Mouse (Mus musculus) kidney, postnatal 14 days (tissue): ENCODE measurements at regions not wholly inside any gene's neighbourhood (a gene's known extent, or its start where the extent isn't known, plus 50 kb on each side); places are given as distances from the start of the nearest gene placed in this dataset.
"Not testable (repeated sequence)": the region's sequence is repeated elsewhere in the genome, so short reads cannot be mapped to it uniquely, and the experiment has no call there.

Experiments
- DNase-seq: peaks from one replicate; pipeline ENCODE4 v3.0.0; 2022; ENCODE audit warnings: mixed read lengths

DNA sequence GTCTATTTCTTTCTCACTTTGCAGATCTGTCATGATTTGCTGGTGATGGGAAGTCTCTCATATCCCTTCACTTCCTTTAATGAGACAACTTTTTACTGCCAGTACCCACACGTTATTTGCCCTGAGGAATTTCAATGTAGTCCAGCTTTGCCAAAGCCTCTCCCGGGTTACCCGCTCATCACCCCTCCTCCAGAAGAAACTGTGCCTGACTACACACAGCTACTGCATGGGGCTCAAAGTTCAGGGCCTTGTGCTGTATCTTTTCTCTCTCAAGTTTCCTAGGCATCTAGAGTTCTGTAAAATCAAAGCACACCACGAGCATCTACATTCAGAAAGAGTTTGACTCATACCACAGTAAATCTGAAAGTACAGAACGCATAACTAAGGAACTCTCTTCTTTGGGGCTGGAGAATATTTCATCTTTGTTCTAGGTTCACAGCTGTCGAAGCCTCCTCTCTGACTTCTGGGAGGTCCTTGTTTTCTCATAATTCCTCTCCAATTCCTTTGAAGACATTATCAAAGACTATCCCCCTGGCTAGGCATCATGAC is 328.4 kb upstream of the Tmc3 start:
- DNase-seq, result peak; percentile 54

DNA sequence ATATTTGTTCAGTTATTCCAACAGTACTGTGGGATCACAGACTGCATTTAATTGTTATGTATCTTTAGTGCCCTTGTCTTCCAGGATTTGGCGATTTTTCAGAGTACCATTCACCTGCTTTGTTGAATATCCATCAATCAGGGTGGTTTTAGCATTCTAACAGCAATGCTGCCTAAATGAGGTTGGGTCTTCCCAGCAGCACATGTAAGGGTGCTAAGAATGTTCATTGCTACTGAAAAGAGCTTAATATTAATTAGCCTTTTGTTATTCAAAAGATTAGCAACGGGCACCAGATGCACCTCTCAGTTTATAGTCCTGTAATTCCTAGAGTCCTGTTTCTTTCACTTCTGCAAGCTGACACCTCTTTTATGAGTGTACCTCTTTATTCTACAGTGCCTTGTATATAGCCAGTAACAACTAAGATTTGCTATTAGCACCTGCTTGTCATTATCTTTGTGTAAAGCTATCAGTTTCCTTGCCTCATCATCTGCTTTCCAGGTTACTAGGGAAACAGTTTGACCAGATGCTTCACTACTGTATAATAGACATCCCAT is 326.3 kb upstream of the Tmc3 start:
- DNase-seq, result no peak

DNA sequence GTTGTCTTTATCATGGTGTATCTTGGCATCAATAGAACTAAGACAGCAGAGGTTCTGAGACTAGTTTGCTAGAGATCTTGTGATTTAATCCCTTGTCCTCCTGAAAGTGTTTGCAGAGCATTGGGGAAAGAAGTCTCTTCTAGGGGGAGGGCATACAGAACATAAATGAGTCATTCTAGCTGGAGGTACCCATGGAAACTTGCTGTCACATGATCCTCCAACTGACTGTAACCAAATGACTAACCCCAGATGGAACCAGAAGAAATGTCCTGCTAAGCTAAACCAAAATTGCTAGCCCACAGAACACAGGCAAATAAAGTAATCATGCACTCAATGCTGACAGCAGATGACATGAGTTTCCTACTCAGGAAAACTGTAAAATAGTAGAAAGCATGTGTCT is 323.2 kb upstream of the Tmc3 start:
- no peak for DNase-seq

DNA sequence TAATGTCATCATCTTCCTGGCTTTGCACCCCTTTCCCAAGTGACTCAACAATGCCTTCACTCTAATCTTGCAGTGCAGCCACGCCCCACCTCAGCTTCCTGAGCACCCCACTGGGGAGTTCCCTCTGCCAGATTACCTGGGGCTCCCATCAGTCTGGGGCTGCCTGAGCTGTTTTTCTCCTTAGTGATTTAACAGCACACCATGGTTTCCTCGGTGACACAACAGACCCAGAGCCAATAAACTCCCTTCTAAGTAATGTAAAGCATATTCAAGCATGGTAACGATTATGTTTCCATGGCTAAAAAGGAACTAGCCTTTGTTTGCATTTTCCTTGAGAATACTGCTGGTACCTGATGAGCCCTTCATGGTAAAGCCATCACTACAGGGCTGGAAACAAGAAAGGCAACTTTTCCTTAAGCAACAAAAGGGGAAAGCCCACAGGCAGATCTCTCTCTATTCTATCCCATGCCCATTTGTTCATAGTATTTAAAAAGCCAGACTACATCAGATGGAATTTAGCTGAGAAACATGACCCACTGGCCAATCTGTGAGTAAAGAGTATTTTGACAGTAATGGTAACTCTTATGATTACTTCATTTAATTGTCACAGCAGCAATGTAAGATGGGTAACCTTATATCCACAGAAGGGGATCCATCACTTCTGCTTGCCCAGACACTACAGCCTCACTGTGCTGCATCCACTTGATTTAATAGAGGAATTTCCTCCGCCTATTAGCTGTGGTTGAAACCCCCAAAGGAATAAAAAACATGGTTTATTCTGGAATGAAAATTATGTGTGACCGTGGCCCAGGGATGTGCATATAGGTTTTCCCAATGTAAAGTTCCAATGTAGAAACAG is 294.6 kb upstream of the Tmc3 start:
- DNase-seq, result no peak

DNA sequence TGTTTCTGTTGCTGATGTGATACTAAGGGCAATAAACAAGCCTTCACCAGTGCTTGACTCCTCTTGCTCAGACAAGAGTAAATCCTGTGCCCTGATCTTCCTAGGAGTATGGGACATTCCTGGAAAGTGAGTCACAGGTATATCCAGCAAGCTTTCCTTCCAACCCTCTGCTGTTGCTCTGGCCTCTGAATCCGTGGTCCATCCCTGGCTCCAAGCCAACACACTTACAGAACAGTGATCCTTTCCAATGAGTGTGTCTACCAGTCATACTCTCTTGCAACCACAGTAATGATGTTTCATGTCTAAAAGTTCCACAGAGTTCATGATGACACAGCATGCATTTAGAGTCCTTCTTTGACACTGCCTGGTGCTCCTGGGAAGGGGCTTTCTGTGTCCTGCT is 277.6 kb upstream of the Tmc3 start:
- no peak for DNase-seq

DNA sequence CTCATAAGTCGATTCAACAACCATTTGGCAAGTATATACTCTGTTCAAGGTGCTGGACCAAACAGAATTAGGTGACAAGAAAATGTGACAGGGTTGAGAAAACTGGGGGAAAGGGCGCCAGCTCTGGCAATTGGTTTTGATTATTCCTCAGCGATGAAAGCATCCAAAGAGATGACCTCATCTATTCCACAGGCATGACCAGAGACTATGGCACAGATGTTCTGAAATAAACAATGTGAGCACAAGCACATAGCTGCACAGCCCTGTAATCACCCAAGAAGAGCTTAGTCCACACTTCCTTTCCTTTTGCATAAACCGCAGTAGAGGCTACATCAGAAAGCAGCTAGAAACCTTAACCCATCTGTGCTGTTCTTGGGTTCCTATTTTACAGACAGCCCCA is 272.6 kb upstream of the Tmc3 start:
- no peak for DNase-seq

DNA sequence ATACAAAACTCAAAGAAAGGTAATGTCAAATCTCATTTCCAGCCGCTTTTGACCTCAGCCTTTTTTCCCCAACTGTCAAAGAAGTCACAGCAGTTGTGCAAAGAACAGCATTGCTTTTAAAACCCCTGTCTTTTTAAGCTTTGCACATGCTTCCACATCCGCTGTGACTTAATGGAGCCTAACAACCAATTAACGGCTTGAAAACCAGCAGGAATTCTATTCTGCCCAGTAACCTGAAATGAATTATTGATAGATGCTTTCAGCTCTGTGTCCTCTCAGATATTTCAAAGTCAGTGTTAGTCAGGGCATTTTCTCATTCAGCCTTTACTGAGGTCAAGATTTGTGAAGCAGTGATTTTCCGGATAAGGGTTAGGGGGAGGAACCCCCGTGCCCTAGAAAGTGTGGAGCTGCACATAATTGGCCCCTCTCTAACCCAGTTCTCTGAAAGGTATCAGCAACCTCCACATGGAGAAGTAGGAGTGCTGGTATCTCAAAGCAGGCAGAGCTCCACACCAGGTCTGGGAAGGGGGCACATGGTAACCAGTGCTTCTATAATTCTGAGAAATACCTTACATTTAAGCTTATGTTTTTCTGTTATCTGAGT is 254.8 kb upstream of the Tmc3 start:
- DNase-seq, result no peak

DNA sequence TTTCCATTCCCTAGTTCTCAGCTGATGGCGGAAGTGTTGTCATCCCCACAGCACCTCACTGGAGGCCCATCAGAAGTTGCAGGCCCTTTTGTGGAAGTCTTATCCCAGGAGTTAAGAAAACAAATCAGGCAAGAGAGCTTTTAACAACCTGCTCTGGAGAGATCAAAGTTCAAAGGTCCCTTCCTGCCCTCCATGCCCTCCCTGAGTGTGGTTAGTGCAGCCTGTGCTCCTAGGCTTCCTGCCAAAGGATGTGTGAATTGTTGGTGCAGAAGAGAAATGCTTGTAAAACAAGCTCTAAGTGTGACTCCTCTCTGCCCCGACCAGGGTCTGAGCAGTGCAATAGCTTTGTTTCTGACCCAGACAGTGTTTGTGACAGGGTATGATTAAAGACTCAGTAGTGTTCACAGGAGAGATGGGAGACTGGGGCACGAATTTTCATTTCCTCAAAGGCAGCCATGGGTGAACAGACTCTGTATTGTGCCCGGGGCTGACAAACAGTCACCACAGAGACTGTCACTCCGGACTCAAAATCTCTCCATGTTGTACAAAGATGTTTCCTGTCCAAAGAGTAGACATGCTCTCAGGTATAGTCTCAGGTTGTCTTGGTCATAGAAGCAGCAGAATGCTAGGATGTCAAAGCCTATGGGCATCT is 237.5 kb upstream of the Tmc3 start:
- peak; percentile 56 for DNase-seq

DNA sequence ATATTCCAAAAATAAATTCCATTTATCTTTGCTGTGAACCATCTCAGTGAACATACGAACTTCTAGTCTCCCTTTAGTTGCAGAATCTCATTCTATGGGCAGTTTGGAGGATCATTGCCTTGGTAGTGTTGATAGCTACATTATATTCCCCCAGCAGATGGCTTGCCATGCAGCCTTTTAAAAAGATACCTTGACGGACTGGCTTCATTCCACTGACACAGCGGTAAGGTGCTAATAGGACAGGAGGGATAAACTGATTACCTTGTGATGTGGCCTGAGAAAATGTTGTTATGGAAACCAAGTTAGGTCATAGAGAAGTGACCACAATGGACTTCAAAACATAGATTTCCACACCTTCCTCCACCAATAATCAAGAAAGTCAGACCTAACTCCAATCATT is 215.5 kb upstream of the Tmc3 start:
- no peak for DNase-seq

DNA sequence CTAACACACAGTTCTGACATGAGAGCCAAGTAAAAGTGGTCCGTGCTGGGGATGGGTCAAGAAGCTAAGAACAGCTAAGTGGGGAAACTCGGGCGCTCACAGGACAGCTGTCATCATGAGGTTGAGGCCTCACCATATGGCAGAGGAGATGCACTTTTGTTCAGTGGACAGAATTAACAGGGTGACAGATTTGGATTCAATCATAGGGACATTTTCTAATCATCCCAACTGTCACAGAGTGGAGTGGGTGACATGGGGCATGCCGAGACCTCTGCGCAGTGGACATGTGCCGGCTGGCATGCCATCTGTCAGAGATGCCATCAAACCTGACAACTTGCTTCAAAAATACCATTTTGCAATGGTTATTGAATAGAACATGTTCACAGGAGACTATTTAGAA is 215.1 kb upstream of the Tmc3 start:
- DNase-seq, result no peak

DNA sequence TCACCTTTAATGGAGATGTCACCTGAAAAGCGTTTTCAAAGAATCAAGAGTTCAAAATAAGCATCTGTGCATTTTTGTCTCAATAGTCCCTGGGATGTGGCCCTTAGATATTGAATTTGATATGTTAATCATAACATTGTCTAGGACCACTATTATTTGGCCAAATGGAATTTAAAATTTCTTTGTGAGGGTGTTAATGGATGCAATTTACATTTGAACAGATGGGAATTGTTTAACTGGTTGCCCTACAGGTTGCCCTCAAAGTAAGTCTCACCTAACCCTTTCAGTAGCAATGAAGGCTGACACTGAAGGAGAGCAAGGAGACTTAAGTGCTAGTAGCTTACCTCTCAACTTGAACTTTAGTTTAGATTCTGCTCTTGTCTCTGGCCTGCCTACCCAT is 207.9 kb upstream of the Tmc3 start:
- DNase-seq, result no peak

DNA sequence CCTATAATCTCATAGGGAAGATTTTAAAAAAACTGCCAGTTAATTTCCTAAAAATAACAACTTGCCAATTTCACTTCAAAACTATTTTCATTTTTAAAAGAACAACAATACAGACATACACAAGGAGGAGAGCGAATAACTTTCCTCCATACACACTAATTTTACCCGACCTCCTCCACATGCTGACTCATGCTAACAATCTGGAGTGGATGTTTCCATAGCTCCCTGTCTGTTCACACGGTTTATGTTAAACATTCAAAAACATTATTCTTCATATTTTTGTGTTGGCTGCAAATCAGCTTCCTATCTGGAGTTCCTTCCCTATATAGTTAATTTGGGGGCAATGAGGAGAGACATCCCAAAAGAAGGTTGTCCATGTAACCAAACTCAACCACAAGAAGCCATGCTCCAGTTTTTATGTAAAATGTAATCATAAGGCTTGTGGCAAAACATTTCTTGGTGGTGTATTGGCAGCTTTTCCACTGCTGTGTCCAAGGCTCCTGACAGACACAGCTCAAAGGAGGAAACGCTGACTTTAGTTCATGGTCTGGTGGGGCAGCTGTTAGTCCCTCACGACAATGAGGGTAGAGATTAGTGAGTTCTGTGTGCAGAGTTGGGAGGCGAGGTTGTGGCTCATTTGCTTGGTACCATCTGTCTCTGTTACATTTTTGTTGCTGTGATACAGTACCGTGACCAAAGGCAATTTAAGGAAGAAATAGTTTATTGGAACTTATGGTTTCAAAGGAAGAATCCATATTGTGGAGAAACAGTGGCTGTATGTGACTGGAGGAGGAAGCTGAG is 203.1 kb upstream of the Tmc3 start:
- DNase-seq, result no peak

DNA sequence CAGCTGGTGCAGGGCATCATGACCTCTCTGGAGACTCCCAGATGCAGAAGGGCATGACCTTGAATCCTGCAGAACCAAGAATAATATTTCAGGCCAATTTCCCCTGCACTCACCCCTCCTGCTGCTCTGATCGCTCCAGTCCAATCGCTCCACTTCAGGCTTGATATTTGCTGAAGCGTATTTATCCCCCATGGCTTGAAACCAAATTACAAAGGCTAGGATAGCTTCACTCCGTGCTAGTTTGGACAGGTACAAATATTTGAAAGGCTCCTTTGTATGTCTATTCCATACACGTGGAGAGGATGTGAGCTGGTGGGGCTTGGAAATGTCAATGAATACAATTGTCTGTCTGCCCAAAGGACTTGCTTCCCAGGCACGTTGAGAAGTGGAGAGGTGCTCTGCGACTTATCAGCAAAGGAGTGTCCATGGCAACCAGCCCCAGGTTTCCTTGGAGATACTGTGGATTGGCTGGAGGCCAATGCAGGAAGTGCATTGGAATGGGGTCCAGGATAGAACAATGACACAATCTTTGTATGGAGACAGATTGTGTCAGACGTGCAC is 201.8 kb upstream of the Tmc3 start:
- peak; percentile 23 for DNase-seq

DNA sequence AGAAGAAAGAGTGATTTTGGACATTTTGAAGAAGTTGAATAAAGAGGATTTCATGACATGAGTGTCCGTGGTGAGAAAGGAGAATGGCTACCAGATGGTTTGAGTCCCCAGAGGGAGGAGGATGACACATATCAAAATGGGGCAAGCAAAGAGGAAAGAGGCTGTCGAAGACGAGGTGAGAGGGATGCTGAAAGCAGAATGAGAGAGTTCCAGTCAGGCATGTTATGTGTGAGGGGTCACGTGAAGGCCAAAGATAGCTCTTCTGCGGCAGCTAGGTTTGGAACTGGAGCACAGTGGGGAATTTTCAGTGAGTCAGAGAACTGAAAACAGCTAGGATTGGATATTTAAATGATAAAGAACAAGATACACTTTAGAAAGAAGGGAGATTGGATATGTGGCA is 193.3 kb upstream of the Tmc3 start:
- DNase-seq, result no peak

DNA sequence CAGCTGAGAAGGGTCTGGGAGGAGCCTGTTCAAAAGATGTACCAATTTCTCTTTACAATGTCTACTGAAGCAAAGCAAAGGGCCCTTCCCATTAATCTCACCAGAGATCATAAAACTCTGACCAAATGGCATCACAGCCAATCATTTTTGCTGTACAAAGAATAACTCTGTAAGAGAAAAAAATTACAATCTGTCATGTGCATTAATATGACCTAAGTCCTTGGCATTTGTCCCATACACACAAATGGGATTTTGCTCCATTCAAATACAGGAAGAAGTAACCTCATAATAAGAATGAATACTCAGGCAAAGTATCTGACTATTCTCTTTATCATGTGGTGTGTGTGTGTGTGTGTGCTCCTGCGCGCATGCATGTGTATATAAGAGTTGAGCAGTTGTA is 192.5 kb upstream of the Tmc3 start:
- no peak for DNase-seq

DNA sequence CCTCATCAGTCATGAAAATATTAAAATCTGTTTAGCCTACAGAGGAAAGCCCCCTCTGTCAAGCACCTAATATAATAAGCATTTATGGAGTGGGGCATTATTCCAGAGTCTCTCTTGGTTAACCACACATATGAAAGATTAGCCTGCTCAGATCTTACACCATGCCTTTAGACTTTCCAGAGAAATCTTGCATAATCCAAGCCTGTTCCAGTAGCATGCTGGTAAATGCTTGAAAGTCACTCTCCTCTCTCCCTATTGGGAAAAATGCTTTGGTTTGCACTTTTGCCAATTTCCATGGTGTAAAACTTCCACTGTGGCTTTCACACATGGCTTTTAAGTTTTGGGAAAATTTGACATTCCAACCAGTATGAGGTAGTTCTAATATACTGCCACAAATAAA is 192.1 kb upstream of the Tmc3 start:
- DNase-seq, result no peak

DNA sequence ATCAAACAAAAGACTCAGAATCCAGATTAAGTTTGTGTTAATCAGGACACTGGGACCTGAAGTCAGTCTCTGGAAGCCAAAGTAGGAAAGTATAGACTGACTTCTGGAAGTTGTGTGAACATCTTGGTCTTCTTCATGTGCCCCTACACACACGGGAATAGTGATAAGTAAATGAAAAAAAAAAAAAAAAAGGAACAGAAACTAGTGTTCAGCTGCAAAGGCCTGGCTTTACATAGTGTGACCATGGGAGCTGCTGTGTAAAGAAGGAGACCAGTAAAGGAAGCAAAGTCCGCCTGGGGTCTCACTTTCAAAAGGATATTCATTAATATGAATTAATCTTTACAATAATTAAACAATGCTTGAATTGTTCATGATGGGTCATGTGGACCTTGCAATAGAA is 190.6 kb upstream of the Tmc3 start:
- DNase-seq, result no peak

DNA sequence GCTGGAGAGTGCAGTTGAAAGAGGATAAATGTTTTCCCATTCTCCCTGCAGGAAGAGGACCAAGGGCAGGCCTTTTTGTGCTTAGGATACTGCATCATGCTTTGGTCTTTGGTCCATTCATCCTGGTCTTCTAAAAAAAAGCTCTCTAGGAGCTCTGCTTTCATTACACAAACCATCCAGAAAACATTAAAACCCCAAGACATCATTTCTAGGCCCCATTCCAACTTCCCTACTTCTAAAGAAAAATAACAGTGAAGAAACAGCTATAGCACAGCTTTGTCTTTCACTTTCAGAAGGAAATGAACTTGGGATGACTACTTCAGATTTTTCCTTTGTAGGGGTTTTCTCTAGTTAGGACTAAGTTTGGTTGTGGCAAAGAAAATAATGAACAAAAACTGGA is 185.1 kb upstream of the Tmc3 start:
- no peak for DNase-seq

DNA sequence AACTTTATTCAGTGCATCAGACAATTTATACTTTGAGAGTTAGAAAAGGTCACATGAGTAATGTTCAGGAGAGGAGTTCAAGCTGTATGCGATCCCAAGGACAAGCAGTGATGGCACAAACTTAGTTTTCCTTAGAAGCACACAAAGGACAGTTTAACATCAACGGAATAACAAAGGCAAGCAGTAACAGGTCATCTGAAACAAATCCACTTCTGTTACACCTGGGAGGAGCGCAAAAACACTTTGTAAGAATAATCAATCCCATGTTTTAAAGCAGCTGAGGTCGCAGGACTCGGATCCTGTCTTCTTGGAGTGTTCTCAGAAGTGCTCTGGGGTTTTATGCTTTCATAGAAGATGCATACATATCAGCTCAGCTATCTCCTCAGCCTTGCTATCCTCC is 183.7 kb upstream of the Tmc3 start:
- DNase-seq, result no peak

DNA sequence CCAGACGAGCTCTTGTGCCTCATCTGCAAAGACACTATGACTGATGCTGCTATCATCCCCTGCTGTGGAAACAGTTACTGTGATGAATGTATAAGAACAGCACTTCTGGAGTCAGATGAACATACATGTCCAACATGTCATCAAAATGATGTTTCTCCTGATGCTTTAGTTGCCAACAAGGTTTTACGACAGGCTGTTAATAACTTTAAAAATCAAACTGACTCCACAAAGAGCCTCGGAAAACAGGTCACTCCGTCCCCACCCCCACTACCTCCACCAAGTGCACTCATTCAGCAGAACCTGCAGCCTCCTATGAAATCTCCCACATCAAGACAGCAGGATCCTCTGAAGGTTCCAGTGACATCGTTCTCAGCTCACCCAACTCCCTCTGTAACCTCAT is 172.0 kb upstream of the Tmc3 start:
- not testable (repeated sequence) for DNase-seq

DNA sequence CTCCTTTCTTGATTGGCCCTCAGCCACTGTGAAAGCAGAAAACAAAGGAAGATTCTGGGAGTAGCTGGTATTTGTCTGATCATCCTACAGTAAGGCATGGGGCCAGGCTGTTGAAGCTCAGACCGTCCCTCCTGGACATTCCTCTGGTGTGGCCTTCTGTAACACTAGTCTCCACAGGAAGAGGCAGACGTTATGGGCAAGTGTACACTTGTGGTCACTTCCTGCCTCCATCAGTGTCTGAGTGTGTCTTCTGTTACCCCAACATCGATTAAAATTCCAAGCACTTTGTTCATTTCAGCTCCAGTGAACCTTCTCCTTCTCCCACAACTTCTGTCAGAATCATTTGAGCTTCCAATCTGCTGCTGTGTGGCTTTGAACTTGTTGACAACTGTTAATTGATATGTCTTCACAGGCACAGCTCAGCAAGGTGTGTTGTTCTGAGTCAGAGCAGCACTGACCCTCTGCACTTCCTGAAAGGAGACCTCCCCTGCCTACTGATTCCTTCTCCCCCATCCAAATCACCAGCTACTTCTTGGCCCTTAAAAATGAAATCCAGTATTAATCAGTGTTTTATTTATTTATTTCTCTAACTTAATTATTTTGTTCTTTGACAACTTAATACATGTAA is 154.7 kb upstream of the Tmc3 start:
- DNase-seq, result no peak

DNA sequence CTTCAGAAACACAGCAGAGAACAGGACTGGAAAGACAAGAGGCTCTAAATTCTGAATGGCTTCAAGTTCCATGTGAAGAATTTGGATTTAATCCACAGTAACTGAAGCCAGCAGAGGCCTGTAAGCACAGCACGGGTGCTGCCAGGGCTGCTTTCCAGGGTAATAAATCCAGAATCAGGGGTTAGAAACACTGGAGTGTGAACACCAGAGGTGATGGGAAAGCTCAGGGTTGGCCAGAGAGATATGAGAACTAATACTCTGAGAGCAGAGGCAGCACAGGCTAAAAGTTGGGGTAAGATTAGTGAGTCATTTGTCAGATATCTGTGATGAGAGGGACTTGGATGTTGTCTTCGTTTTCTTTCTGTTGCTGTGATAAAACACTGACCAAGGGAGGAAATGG is 153.6 kb upstream of the Tmc3 start:
- peak; percentile 60 for DNase-seq
